Mouse (Mus musculus): ENCODE measurements around the gene Susd6. TPM values are rescaled to one million over a fixed set of nuclear protein-coding genes. Genes with fewer than 3 reads are reported as not detected.

The Susd6 gene
- polyA plus RNA-seq, 1 experiment from 2014 or later: 22.4 TPM

GRCm38 (mm10) chr12:80828020-80828419 is 37.7 kb downstream of the Susd6 start:
- H3K4me2 ChIP-seq: no peak overlapping the region
- no peaks in the 10 kb centered on the region for H3K9me3 ChIP-seq (replicated peaks)
- no peak overlapping the region for H3K9ac ChIP-seq
- ATAC-seq (ENCODE audit: insufficient number of reproducible peaks, low FRiP score): no peak
- H3K4me1 ChIP-seq (replicated peaks): peaks cover 37% of the 10 kb centered on the region
- WGBS: 72% methylated on average over 5 of the region's 5 CpGs
- peak overlapping the region; percentile 51; the same call in 1 of the 2 replicates for H3K27ac ChIP-seq (ENCODE audit: poor library complexity, severe bottlenecking)
- H3K27me3 ChIP-seq (replicated peaks): no peaks in the 10 kb centered on the region
- H3K4me3 ChIP-seq: no peak overlapping the region
- no peaks in the 10 kb centered on the region for H3K36me3 ChIP-seq

DNA sequence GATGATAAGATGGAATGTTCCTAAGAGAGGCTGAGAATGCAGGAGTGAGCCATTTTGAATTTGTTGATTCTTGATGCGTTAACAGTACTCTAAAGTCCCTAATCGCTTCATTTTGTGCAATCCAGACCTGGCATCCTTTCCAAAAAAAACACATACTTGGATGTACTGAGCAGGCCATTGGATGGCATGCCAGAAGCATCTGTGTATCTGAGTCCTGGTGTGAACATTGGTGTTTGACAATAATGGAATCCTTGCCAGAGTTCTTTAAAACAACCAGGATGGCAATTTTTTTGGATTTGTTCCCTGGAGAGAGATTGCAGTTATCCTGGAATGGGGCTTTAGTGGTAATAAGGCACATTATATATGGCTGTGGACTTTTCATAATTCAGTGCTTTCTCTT is 38.6 kb downstream of the Susd6 start:
- Histone ChIP-seq H3K4me1 (replicated peaks) (peaks cover 45% of the 10 kb centered on the region), H3K27ac (ENCODE audit: poor library complexity, severe bottlenecking) (no peak overlapping the region), H3K4me3 (no peak overlapping the region), H3K4me2 (no peak overlapping the region), H3K27me3 (replicated peaks) (no peaks in the 10 kb centered on the region), H3K9me3 (replicated peaks) (no peaks in the 10 kb centered on the region), H3K9ac (no peak overlapping the region), H3K36me3 (no peaks in the 10 kb centered on the region)
- WGBS: 78% methylated on average over 2 of the region's 2 CpGs
- no peak for ATAC-seq (ENCODE audit: insufficient number of reproducible peaks, low FRiP score)

GRCm38 (mm10) chr12:80830211-80830610 is 39.9 kb downstream of the Susd6 start:
- no peak for ATAC-seq (ENCODE audit: insufficient number of reproducible peaks, low FRiP score)
- Histone ChIP-seq H3K9ac (no peak overlapping the region), H3K27ac (ENCODE audit: poor library complexity, severe bottlenecking) (no peak overlapping the region), H3K27me3 (replicated peaks) (no peaks in the 10 kb centered on the region), H3K4me3 (no peak overlapping the region), H3K4me1 (replicated peaks) (peaks cover 47% of the 10 kb centered on the region), H3K4me2 (no peak overlapping the region), H3K36me3 (no peaks in the 10 kb centered on the region), H3K9me3 (replicated peaks) (no peaks in the 10 kb centered on the region)
- WGBS: 50% methylated on average over 2 of the region's 2 CpGs

GRCm38 (mm10) chr12:80830820-80831219 is 40.5 kb downstream of the Susd6 start:
- Histone ChIP-seq H3K4me1 (replicated peaks) (peaks cover 46% of the 10 kb centered on the region), H3K9ac (no peak overlapping the region), H3K9me3 (replicated peaks) (no peaks in the 10 kb centered on the region), H3K27me3 (replicated peaks) (no peaks in the 10 kb centered on the region), H3K4me2 (no peak overlapping the region), H3K36me3 (no peaks in the 10 kb centered on the region), H3K4me3 (no peak overlapping the region), H3K27ac (ENCODE audit: poor library complexity, severe bottlenecking) (peak overlapping the region; percentile 30; the same call in 1 of the 2 replicates)
- 77% methylated on average over 2 of the region's 2 CpGs for WGBS
- no peak for ATAC-seq (ENCODE audit: insufficient number of reproducible peaks, low FRiP score)

- no peaks in the 10 kb centered on the region for H3K36me3 ChIP-seq
- no peak overlapping the region for H3K4me2 ChIP-seq
- no peak overlapping the region for H3K4me3 ChIP-seq
- no peak for ATAC-seq (ENCODE audit: insufficient number of reproducible peaks, low FRiP score)
- H3K9me3 ChIP-seq (replicated peaks): no peaks in the 10 kb centered on the region
- WGBS: 65% methylated on average over 1 of the region's 1 CpGs
- peaks cover 35% of the 10 kb centered on the region for H3K4me1 ChIP-seq (replicated peaks)
- no peak overlapping the region for H3K9ac ChIP-seq
- no peaks in the 10 kb centered on the region for H3K27me3 ChIP-seq (replicated peaks)
- H3K27ac ChIP-seq (ENCODE audit: poor library complexity, severe bottlenecking): no peak overlapping the region
Observed at GRCm38 (mm10) chr12:80832313-80832712, 42.0 kb downstream of the Susd6 start.

GRCm38 (mm10) chr12:80833541-80833940 is 43.2 kb downstream of the Susd6 start:
- ATAC-seq (ENCODE audit: insufficient number of reproducible peaks, low FRiP score): no peak
- 31% methylated on average over 2 of the region's 2 CpGs for WGBS
- no peaks in the 10 kb centered on the region for H3K27me3 ChIP-seq (replicated peaks)

DNA sequence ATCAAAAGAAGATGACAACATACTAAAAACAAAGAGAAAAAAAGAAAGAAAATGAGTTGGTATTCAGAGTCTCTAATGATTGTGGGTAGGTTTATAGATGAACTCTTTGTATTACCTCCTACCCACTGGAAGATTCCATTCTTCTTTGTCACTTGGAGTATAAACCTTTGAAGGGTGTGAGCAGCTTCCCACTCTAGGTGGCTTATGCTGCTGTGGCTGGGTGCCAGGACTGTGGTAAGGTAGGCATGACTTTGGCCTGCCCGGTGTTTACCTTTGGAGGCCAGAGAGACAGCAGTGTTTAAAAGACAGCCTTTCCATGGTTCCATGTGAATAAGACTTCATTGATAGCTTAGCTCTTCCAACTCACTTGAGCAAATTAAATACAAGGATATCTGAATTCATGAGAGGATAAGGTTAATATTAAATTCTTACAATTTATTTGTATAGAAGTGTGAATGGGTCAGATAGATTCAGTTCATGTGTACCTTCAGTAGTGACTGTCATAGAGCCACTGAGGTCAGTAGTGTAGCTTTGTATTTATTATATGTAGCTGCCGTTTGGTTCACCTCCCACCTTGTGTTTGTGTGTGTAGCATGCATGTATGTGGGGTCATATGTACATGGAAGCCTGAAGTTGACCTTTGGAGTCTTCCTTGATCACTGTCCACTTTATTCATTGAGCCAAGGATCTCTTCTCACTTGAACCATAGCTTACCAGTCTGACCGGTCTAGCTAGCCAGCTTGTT is 44.0 kb downstream of the Susd6 start:
- Histone ChIP-seq H3K9ac (no peak overlapping the region), H3K27me3 (replicated peaks) (no peaks in the 10 kb centered on the region), H3K27ac (ENCODE audit: poor library complexity, severe bottlenecking) (no peak overlapping the region), H3K4me1 (replicated peaks) (peaks cover 28% of the 10 kb centered on the region), H3K36me3 (no peaks in the 10 kb centered on the region), H3K4me3 (no peak overlapping the region), H3K9me3 (replicated peaks) (no peaks in the 10 kb centered on the region), H3K4me2 (no peak overlapping the region)
- WGBS: 90% methylated on average over 3 of the region's 3 CpGs
- ATAC-seq (ENCODE audit: insufficient number of reproducible peaks, low FRiP score): no peak

More at GRCm38 (mm10) chr12:80833541-80833940, 43.2 kb downstream of the Susd6 start:
- peaks cover 32% of the 10 kb centered on the region for H3K4me1 ChIP-seq (replicated peaks)
- no peak overlapping the region for H3K27ac ChIP-seq (ENCODE audit: poor library complexity, severe bottlenecking)
- H3K4me3 ChIP-seq: no peak overlapping the region
- no peaks in the 10 kb centered on the region for H3K36me3 ChIP-seq
- H3K4me2 ChIP-seq: no peak overlapping the region
- H3K9ac ChIP-seq: no peak overlapping the region
- H3K9me3 ChIP-seq (replicated peaks): no peaks in the 10 kb centered on the region

- 85% methylated on average over 6 of the region's 8 CpGs for WGBS
Observed at GRCm38 (mm10) chr12:80834901-80835570, 44.7 kb downstream of the Susd6 start.

GRCm38 (mm10) chr12:80837614-80838013 is 47.3 kb downstream of the Susd6 start:
- Histone ChIP-seq H3K4me2 (no peak overlapping the region), H3K4me1 (replicated peaks) (peaks cover 16% of the 10 kb centered on the region), H3K4me3 (no peak overlapping the region), H3K36me3 (no peaks in the 10 kb centered on the region), H3K9me3 (replicated peaks) (no peaks in the 10 kb centered on the region), H3K27me3 (replicated peaks) (no peaks in the 10 kb centered on the region), H3K27ac (ENCODE audit: poor library complexity, severe bottlenecking) (no peak overlapping the region), H3K9ac (no peak overlapping the region)
- ATAC-seq (ENCODE audit: insufficient number of reproducible peaks, low FRiP score): no peak
- WGBS: 36% methylated on average over 3 of the region's 3 CpGs

More at GRCm38 (mm10) chr12:80834901-80835570, 44.7 kb downstream of the Susd6 start:
- H3K9ac ChIP-seq: no peak overlapping the region
- H3K4me2 ChIP-seq: no peak overlapping the region
- H3K4me3 ChIP-seq: no peak overlapping the region
- peaks cover 27% of the 10 kb centered on the region for H3K4me1 ChIP-seq (replicated peaks)
- no peak overlapping the region for H3K27ac ChIP-seq (ENCODE audit: poor library complexity, severe bottlenecking)
- ATAC-seq (ENCODE audit: insufficient number of reproducible peaks, low FRiP score): no peak
- H3K36me3 ChIP-seq: no peaks in the 10 kb centered on the region
- no peaks in the 10 kb centered on the region for H3K9me3 ChIP-seq (replicated peaks)
- no peaks in the 10 kb centered on the region for H3K27me3 ChIP-seq (replicated peaks)

GRCm38 (mm10) chr12:80838271-80838670 is 48.0 kb downstream of the Susd6 start:
- Histone ChIP-seq H3K36me3 (no peaks in the 10 kb centered on the region), H3K9me3 (replicated peaks) (no peaks in the 10 kb centered on the region), H3K9ac (no peak overlapping the region), H3K4me3 (no peak overlapping the region), H3K27me3 (replicated peaks) (no peaks in the 10 kb centered on the region), H3K27ac (ENCODE audit: poor library complexity, severe bottlenecking) (no peak overlapping the region), H3K4me2 (no peak overlapping the region), H3K4me1 (replicated peaks) (peaks cover 18% of the 10 kb centered on the region)
- ATAC-seq (ENCODE audit: insufficient number of reproducible peaks, low FRiP score): no peak

DNA sequence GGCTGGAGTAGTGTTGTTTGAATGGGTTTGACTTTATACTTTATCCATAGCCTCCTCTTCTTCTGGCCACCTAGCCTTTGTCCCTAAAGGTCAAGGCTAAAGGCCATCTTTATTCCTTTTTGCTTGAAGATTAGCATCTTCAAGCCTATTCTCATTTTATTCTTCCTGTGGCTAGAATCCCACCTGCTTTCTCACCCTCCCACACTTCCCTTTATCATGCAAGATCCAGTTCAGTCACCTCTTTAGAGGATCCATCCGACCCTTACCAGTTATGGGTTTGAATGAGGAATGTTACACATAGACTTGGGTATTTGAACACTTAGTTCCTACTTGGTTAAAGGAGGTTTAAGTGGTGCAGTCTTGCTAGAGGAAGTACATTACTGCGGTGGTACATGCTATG is 48.5 kb downstream of the Susd6 start:
- H3K27ac ChIP-seq (ENCODE audit: poor library complexity, severe bottlenecking): no peak overlapping the region

More for the DNA sequence above, 48.5 kb downstream of the Susd6 start:
- Histone ChIP-seq H3K4me2 (no peak overlapping the region), H3K9me3 (replicated peaks) (no peaks in the 10 kb centered on the region), H3K4me1 (replicated peaks) (peaks cover 18% of the 10 kb centered on the region), H3K9ac (no peak overlapping the region), H3K4me3 (no peak overlapping the region), H3K36me3 (no peaks in the 10 kb centered on the region), H3K27me3 (replicated peaks) (no peaks in the 10 kb centered on the region)
- no peak for ATAC-seq (ENCODE audit: insufficient number of reproducible peaks, low FRiP score)
- 77% methylated on average over 2 of the region's 2 CpGs for WGBS
